Mouse (Mus musculus) heart, postnatal 0 days (tissue): Measurements from ENCODE around the gene Ndufb11. TPM values are rescaled to one million over a fixed set of nuclear protein-coding genes. Genes with fewer than 3 reads are reported as not detected.

ENCODE experiments used
- ATAC-seq: fragments of 200-750 bp; cut with Nextera tagmentation; 2 replicates; pipeline ENCODE4 v1.8.0; 2017; ENCODE audit warnings: low read depth, moderate number of reproducible peaks, moderate library complexity; ENCODE audit not compliant: insufficient read depth
- DNase-seq: peaks from one replicate; pipeline ENCODE4 v3.0.0-alpha.2; 2016; ENCODE audit warnings: low spot score
- H3K27ac ChIP-seq: fragments of 300-500 bp; sonication (generic); 2 replicates; pipeline ENCODE4 v1.5.1; 2014; ENCODE audit warnings: low read depth, mild to moderate bottlenecking
- H3K27me3 ChIP-seq: fragments of 300-500 bp; sonication (generic); 2 replicates; pipeline ENCODE4 v1.6.1; 2014; ENCODE audit warnings: low read length, mixed read lengths; ENCODE audit not compliant: control insufficient read depth, insufficient read depth
- H3K36me3 ChIP-seq: fragments of 300-500 bp; sonication (generic); replicated peaks from 2 replicates; pipeline ENCODE4 v1.6.1; 2014; ENCODE audit warnings: low read length, mixed read lengths; ENCODE audit not compliant: control insufficient read depth, insufficient read depth
- H3K4me1 ChIP-seq: fragments of 300-500 bp; sonication (generic); 2 replicates; pipeline ENCODE4 v1.6.1; 2014; ENCODE audit warnings: antibody characterized with exemption; ENCODE audit not compliant: control insufficient read depth, insufficient read depth
- H3K4me2 ChIP-seq: fragments of 300-500 bp; sonication (generic); 2 replicates; pipeline ENCODE4 v1.6.1; 2014; ENCODE audit warnings: low read depth, mild to moderate bottlenecking, low read length, moderate library complexity
- H3K4me3 ChIP-seq: fragments of 300-500 bp; sonication (generic); 2 replicates; pipeline ENCODE4 v1.5.1; 2014; ENCODE audit warnings: low read depth, low read length
- H3K9ac ChIP-seq: fragments of 300-500 bp; sonication (generic); replicated peaks from 2 replicates; pipeline ENCODE4 v1.6.1; 2014; ENCODE audit warnings: low read depth, low read length, mixed read lengths
- H3K9me3 ChIP-seq: fragments of 300-500 bp; sonication (generic); replicated peaks from 2 replicates; pipeline ENCODE4 v1.6.1; 2016; ENCODE audit warnings: low read length; ENCODE audit not compliant: control insufficient read depth
- CTCF ChIP-seq: IDR thresholded peaks from 2 replicates; pipeline ENCODE4 v1.5.1; 2016; ENCODE audit warnings: antibody characterized with exemption, control low read depth, low read depth
- EP300 ChIP-seq: IDR thresholded peaks from 2 replicates; pipeline ENCODE4 v1.6.1; 2016; ENCODE audit warnings: antibody characterized with exemption, low read depth
- WGBS: fragments of 180-500 bp; shearing (Covaris S2); extraction: QIAGEN DNeasy Blood & Tissue Kit; methylation state at CpG from one replicate; pipeline ENCODE4 v1.1.7; 2014; 5-methylcytosine and 5-hydroxymethylcytosine counted together
- polyA plus RNA-seq: library from polyadenylated mRNA; unstranded; fragments of >200 nt; fragmentation: Nextera tagmentation; extraction: Ambion mirVana; gene quantifications from 2 replicates; pipeline ENCODE4 v1.2.1, GENCODE M21; 2015
- total RNA-seq: library from RNA; depleted of rRNA; stranded (reverse); fragments of >200 nt; gene quantifications from 2 replicates; pipeline ENCODE4 v1.2.3, GENCODE M21; 2014; ENCODE audit warnings: low replicate concordance; rRNA removed

Gene Ndufb11
- total and polyA plus RNA-seq, 2 experiments from 2014 or later = 506 to 979 TPM

GRCm38 (mm10) chrX:20616861-20617175 lies 601 bp downstream of the Ndufb11 start:
- DNase-seq (peak; percentile 24), ATAC-seq (peak; percentile 24; the same call in 1 of the 2 replicates)
- Histone ChIP-seq H3K36me3 (peaks cover 5% of the 10 kb centered on the region), H3K27me3 (no peaks in the 10 kb centered on the region), H3K9ac (peak overlapping the region; percentile 69), H3K4me3 (peak overlapping the region; percentile 72), H3K27ac (peak overlapping the region; percentile 95), H3K9me3 (no peaks in the 10 kb centered on the region), H3K4me1 (no peaks in the 10 kb centered on the region), H3K4me2 (peak overlapping the region; percentile 59)
- TF ChIP-seq CTCF = no peak
- no peak for TF ChIP-seq EP300
- WGBS = 21% methylated on average over 16 of the region's 17 CpGs

GRCm38 (mm10) chrX:20608500-20608899 lies 8.9 kb downstream of the Ndufb11 start:
- Histone ChIP-seq H3K9ac (no peak overlapping the region), H3K36me3 (no peaks in the 10 kb centered on the region), H3K4me1 (no peaks in the 10 kb centered on the region), H3K4me2 (no peak overlapping the region), H3K9me3 (no peaks in the 10 kb centered on the region), H3K27ac (no peak overlapping the region), H3K27me3 (no peaks in the 10 kb centered on the region), H3K4me3 (no peak overlapping the region)
- WGBS = 87% methylated on average over 4 of the region's 4 CpGs
- no peak for TF ChIP-seq EP300
- TF ChIP-seq CTCF = no peak
- ATAC-seq (no peak), DNase-seq (no peak)

GRCm38 (mm10) chrX:20587968-20588367 lies 29.5 kb downstream of the Ndufb11 start:
- no peaks in the 10 kb centered on the region for H3K27me3 ChIP-seq
- no peak for TF ChIP-seq EP300
- TF ChIP-seq CTCF = peak; percentile 29
- H3K9me3 ChIP-seq = no peaks in the 10 kb centered on the region
- H3K4me1 ChIP-seq = no peaks in the 10 kb centered on the region
- no peaks in the 10 kb centered on the region for H3K36me3 ChIP-seq
- DNase-seq (no peak), ATAC-seq (no peak)
- no peak overlapping the region for H3K9ac ChIP-seq
- 19% methylated on average over 4 of the region's 4 CpGs for WGBS
- H3K4me3 ChIP-seq = no peak overlapping the region
- no peak overlapping the region for H3K27ac ChIP-seq
- no peak overlapping the region for H3K4me2 ChIP-seq

GRCm38 (mm10) chrX:20573927-20574326 lies 43.5 kb downstream of the Ndufb11 start:
- no peaks in the 10 kb centered on the region for H3K27me3 ChIP-seq
- no peaks in the 10 kb centered on the region; the same call in 1 of the 2 replicates for H3K9me3 ChIP-seq
- no peak for DNase-seq
- TF ChIP-seq EP300 (no peak), CTCF (no peak)
- H3K4me2 ChIP-seq = no peak overlapping the region
- WGBS = 75% methylated on average over 4 of the region's 4 CpGs
- no peak for ATAC-seq
- H3K27ac ChIP-seq = no peak overlapping the region
- no peak overlapping the region for H3K4me3 ChIP-seq
- peaks cover 6% of the 10 kb centered on the region; the same call in 1 of the 2 replicates for H3K4me1 ChIP-seq
- no peak overlapping the region for H3K9ac ChIP-seq
- H3K36me3 ChIP-seq = no peaks in the 10 kb centered on the region

GRCm38 (mm10) chrX:20572683-20573082 lies 44.7 kb downstream of the Ndufb11 start:
- Histone ChIP-seq H3K9me3 (no peaks in the 10 kb centered on the region; the same call in 1 of the 2 replicates), H3K27ac (no peak overlapping the region), H3K27me3 (no peaks in the 10 kb centered on the region), H3K9ac (no peak overlapping the region), H3K4me3 (no peak overlapping the region), H3K4me1 (peaks cover 6% of the 10 kb centered on the region; the same call in 1 of the 2 replicates), H3K4me2 (no peak overlapping the region), H3K36me3 (no peaks in the 10 kb centered on the region)
- ATAC-seq (no peak), DNase-seq (no peak)
- 51% methylated on average over 9 of the region's 9 CpGs for WGBS
- TF ChIP-seq CTCF (no peak), EP300 (no peak)

- DNase-seq = peak; percentile 82
- no peak overlapping the region for H3K4me3 ChIP-seq
- H3K36me3 ChIP-seq = no peaks in the 10 kb centered on the region
These were observed 46.4 kb downstream of the Ndufb11 start for GRCm38 (mm10) chrX:20571024-20571423.

More at GRCm38 (mm10) chrX:20571024-20571423, 46.4 kb downstream of the Ndufb11 start:
- no peak for TF ChIP-seq CTCF
- peak; percentile 95 for TF ChIP-seq EP300
- H3K27me3 ChIP-seq = no peaks in the 10 kb centered on the region
- 11% methylated on average over 2 of the region's 2 CpGs for WGBS
- peak; percentile 93 for ATAC-seq
- no peak overlapping the region for H3K4me2 ChIP-seq
- peak overlapping the region; percentile 62 for H3K27ac ChIP-seq
- no peaks in the 10 kb centered on the region; the same call in 1 of the 2 replicates for H3K9me3 ChIP-seq
- H3K9ac ChIP-seq = no peak overlapping the region
- H3K4me1 ChIP-seq = peaks cover 6% of the 10 kb centered on the region; the same call in 1 of the 2 replicates

Other genes starting within 250 kb of the Ndufb11 start
- 0.99 and 2.8 TPM in 2 replicates for gene Jade3, start 191.9 kb downstream of the Ndufb11 start, total RNA-seq
- 1.7 and 2.2 TPM in 2 replicates for gene Jade3, start 191.9 kb downstream of the Ndufb11 start, polyA plus RNA-seq
- not detected in 2 replicates for gene Rgn, start 67.8 kb downstream of the Ndufb11 start, total RNA-seq
- 2.2 and 2.8 TPM in 2 replicates for gene Rgn, start 67.8 kb downstream of the Ndufb11 start, polyA plus RNA-seq
- gene Rbm10, start 116 bp downstream of the Ndufb11 start, total RNA-seq = 45.6 and 55.8 TPM in 2 replicates
- gene Rbm10, start 116 bp downstream of the Ndufb11 start, polyA plus RNA-seq = 21.0 and 24.1 TPM in 2 replicates
- gene Uba1, start 40.7 kb upstream of the Ndufb11 start, total RNA-seq = 258 and 314 TPM in 2 replicates
- 100 and 105 TPM in 2 replicates for gene Uba1, start 40.7 kb upstream of the Ndufb11 start, polyA plus RNA-seq
- 154 and 171 TPM in 2 replicates for gene Cdk16, start 70.3 kb upstream of the Ndufb11 start, total RNA-seq
- 83.1 and 83.4 TPM in 2 replicates for gene Cdk16, start 70.3 kb upstream of the Ndufb11 start, polyA plus RNA-seq
- 20.8 and 28.8 TPM in 2 replicates for gene Usp11, start 86.3 kb upstream of the Ndufb11 start, total RNA-seq
- gene Usp11, start 86.3 kb upstream of the Ndufb11 start, polyA plus RNA-seq = 10.2 and 11.4 TPM in 2 replicates
- gene Araf, start 180.2 kb upstream of the Ndufb11 start, total RNA-seq = 147 and 163 TPM in 2 replicates
- gene Araf, start 180.2 kb upstream of the Ndufb11 start, polyA plus RNA-seq = 88.7 and 89.5 TPM in 2 replicates